Mouse (Mus musculus): ENCODE data around the gene Rasgrp1.

Rasgrp1 gene

GRCm38 (mm10) chr2:117250001-117250510 lies 92.7 kb downstream of the Rasgrp1 start:
- DNase-seq (ENCODE audit: low spot score in 2 of 2): no peak

DNA sequence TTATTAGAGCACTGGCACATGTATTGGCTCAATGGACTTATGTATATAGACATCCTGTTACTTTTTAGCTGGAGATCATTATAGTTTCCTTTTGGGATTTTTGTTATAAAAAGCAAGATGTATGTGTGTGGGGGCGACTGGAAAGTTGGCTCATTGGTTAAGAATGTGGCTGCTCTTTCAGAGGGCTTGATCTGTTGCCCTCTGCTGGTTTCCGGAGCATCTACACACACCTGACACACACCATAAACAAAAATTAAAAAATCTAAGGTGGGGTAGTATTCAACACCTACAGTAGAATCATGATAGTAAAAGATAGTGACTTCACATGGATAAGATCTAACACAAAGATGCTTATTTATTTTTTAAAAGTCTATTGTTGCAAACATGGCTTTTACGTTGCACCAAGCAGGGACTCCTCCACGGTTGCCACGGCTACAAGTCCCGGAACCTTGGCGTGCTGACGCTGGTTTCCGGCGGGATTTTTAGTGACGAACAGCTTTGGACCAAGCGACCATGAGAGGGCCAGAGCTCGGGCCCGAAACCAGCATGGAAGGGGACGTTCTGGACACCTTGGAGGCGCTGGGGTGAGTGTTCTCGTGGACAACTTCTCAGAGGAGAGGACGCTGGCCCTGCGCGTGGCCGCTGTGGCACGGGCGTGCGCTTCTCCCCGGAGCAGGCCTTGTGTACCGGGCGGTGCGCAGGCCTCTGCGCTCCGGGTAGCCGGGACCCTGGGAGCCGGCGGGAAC lies 93.4 kb downstream of the Rasgrp1 start, which contains the start of gene Fam98b:
TSS of gene Fam98b (plus strand) at position 485 of the 746 bp plus-strand sequence.
- DNase-seq (ENCODE audit: low spot score in 2 of 2): peak; percentile 74 to 81

DNA sequence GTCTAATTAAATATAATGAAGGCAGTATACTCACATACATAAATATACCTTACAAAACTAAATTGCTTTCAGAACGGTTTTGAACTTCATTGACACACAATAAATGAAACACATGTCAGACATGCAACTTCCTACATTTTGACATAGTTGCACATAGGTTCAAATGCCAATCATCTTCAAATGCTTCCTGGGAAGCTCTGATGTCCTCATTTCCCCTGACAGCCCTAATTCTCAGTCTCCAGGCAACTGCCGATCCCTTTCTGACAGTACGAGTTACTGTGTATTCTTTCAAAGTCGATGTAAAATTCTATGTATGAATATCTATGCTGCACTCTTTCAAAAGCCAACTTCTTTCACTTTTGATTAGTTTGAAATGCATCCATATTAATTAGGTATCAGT lies 100.8 kb downstream of the Rasgrp1 start:
- no peak for DNase-seq (ENCODE audit: low spot score in 2 of 2)

- peak; percentile 45 to 60 for DNase-seq (ENCODE audit: low spot score in 2 of 2)
These were observed 111.5 kb downstream of the Rasgrp1 start for GRCm38 (mm10) chr2:117231257-117231656.

DNA sequence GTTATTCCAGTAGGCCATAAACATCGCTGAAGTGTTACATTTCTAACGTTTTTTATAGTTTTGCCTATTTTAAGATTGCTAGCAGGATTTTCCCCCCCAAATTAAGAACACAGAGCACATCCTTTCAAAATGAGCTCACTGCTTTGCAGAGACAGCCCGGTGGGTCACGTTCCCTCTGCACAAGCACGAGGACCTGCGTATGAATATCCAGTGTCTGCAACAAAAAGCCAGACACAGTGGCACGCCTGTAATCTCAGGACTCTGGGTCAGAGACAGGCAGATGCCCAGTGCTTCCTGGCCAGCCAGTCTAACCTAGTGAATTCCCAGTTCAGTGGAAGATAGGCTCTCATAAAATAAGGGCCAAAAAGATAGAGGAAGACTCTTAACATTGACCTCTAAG lies 112.5 kb downstream of the Rasgrp1 start:
- DNase-seq (ENCODE audit: low spot score in 2 of 2): no peak

Data from spleen, postnatal 14 days (tissue).